Mouse (Mus musculus): ENCODE measurements at regions not wholly inside any gene's neighbourhood (a gene's known extent, or its start where the extent isn't known, plus 50 kb on each side); places are given as distances from the start of the nearest gene placed in this dataset.
A peak's percentile ranks its signal among the peaks of the same experiment; 100 is the strongest.
"Not testable (repeated sequence)": the region's sequence is repeated elsewhere in the genome, so short reads cannot be mapped to it uniquely, and the experiment has no call there.

DNA sequence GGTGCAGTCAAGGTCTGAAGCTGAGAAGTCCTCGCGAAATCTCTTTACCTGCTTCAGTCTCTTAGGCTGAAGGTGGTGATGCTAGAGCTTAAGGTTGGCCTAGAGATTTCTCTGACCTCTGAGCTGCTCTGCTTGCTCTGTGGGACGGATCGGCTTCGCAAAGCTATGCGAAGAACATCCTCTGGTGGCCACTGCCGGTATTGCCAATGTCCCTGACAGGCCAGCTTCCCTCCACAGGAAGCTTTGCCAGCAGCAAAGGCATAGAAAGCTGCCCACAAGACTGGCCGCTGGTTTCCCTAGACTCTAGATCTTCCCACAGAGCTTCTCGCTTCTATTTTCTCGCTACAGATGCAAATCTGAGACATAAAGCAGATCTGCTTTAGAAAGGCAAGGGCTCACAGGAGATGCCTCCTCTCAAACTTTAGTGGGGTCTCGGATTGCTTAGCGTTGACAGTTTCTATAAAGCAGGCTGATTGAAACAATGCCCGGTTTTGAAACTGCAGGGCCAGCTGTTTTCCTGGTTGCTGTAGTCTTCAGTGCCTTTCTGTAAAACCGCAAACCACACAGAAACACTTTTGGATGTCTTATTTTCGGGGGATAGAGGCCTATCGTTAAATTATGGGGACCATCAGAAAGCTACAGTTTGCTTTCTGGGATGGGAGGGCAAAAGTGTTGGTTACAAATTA, 153.7 kb downstream of the Car8 start:
- Histone ChIP-seq H3K4me3 (replicated peaks; ENCODE audit: control insufficient read depth, low read depth, low read length) (no peak overlapping the region), H3K27ac (ENCODE audit: control insufficient read depth, insufficient read depth, low read depth, low read length, poor library complexity) (no peak overlapping the region), H3K4me1 (ENCODE audit: control insufficient read depth, insufficient read depth, low read length) (peaks cover 2% of the 10 kb centered on the region; the same call in 1 of the 2 replicates)
- 14% methylated on average over 16 of the region's 16 CpGs for WGBS
- no peak for TF ChIP-seq POLR2A (IDR thresholded peaks at IDR 0.05; ENCODE audit: borderline replicate concordance, control insufficient read depth, low read depth, low read length)
- peak; percentile 57 for TF ChIP-seq CTCF (IDR thresholded peaks at IDR 0.05; ENCODE audit: control insufficient read depth, insufficient read depth, low read length)

DNA sequence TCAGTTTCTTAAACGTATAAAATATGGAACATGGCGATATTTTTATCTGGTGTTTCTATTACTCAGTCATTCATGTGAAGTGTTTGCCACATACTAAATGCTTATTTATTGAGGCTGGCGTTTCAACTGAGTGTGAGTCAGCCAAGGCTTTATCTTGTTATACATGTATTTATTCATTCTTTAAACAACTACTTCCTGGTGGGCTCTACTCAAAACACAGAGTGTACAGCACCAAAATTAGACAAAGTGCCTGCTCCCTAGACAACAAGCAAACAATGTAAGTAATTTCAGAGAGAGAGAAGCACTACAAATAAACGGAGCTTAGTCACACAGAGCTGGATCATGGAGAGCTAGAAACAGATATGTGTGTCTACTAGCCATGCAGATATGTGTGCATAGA, 159.5 kb downstream of the Car8 start:
- no peak overlapping the region for H3K4me3 ChIP-seq (replicated peaks; ENCODE audit: control insufficient read depth, low read depth, low read length)
- WGBS, result 70% methylated on average over 4 of the region's 4 CpGs
- H3K27ac ChIP-seq (ENCODE audit: control insufficient read depth, insufficient read depth, low read depth, low read length, poor library complexity), result no peak overlapping the region
- no peak for TF ChIP-seq CTCF (IDR thresholded peaks at IDR 0.05; ENCODE audit: control insufficient read depth, insufficient read depth, low read length)
- no peak for TF ChIP-seq POLR2A (IDR thresholded peaks at IDR 0.05; ENCODE audit: borderline replicate concordance, control insufficient read depth, low read depth, low read length)
- no peaks in the 10 kb centered on the region for H3K4me1 ChIP-seq (ENCODE audit: control insufficient read depth, insufficient read depth, low read length)

- 83% methylated on average over 6 of the region's 6 CpGs for WGBS
- TF ChIP-seq POLR2A (IDR thresholded peaks at IDR 0.05; ENCODE audit: borderline replicate concordance, control insufficient read depth, low read depth, low read length) (no peak), CTCF (IDR thresholded peaks at IDR 0.05; ENCODE audit: control insufficient read depth, insufficient read depth, low read length) (no peak)
- no peaks in the 10 kb centered on the region for H3K4me1 ChIP-seq (ENCODE audit: control insufficient read depth, insufficient read depth, low read length)
Observed at GRCm38 (mm10) chr4:8072989-8073573, 165.8 kb downstream of the Car8 start.

DNA sequence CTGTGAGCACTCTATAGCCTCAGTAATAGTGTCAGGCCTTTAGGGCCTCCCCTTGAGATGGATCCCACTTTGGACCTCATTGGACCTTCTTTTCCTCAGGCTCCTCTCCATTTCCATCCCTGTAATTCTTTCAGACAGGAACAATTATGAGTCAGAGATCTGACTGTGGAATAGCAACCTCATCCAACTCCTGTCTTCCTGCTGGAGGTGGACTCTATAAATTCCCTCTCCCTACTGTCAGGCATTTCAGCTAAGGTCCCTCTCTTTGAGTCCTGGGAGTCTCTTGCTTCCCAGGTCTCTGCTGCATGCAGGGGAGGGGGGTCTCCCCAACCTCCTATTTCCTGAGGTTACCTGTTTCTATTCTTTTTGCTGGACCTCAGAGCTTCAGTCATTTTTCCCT, 168.1 kb downstream of the Car8 start:
- not testable (repeated sequence) for H3K27ac ChIP-seq (ENCODE audit: control insufficient read depth, insufficient read depth, low read depth, low read length, poor library complexity)

More at GRCm38 (mm10) chr4:8072989-8073573, 165.8 kb downstream of the Car8 start:
- Histone ChIP-seq H3K4me3 (replicated peaks; ENCODE audit: control insufficient read depth, low read depth, low read length) (no peak overlapping the region), H3K27ac (ENCODE audit: control insufficient read depth, insufficient read depth, low read depth, low read length, poor library complexity) (no peak overlapping the region)

GRCm38 (mm10) chr4:8068086-8068485, 170.8 kb downstream of the Car8 start:
- Histone ChIP-seq H3K4me1 (ENCODE audit: control insufficient read depth, insufficient read depth, low read length) (no peaks in the 10 kb centered on the region), H3K27ac (ENCODE audit: control insufficient read depth, insufficient read depth, low read depth, low read length, poor library complexity) (no peak overlapping the region), H3K4me3 (replicated peaks; ENCODE audit: control insufficient read depth, low read depth, low read length) (no peak overlapping the region)
- 53% methylated on average over 2 of the region's 2 CpGs for WGBS
- TF ChIP-seq CTCF (IDR thresholded peaks at IDR 0.05; ENCODE audit: control insufficient read depth, insufficient read depth, low read length), result no peak
- TF ChIP-seq POLR2A (IDR thresholded peaks at IDR 0.05; ENCODE audit: borderline replicate concordance, control insufficient read depth, low read depth, low read length), result no peak

More for the DNA sequence above, 168.1 kb downstream of the Car8 start:
- not testable (repeated sequence) for H3K4me3 ChIP-seq (replicated peaks; ENCODE audit: control insufficient read depth, low read depth, low read length); H3K4me1 ChIP-seq (ENCODE audit: control insufficient read depth, insufficient read depth, low read length)

DNA sequence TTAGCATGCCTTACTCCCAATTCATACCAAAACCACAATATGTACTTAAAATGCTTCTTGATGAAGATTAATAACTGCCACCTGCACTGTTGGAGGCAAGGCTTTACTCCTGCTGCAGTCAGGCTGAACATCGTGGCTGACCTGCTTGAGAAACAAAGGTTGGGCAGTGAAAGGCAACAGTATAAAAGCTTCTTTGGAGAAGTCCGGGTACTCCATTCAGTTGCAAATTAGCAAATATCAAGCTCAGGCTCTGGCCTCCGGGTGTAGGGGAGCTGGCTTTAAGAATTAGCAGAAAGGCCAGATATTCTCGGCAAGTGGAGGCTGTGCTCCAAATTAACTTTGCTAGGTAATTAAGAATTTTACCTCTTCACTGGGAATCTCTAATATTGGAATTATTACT, 197.1 kb downstream of the Car8 start:
- TF ChIP-seq POLR2A (IDR thresholded peaks at IDR 0.05; ENCODE audit: borderline replicate concordance, control insufficient read depth, low read depth, low read length) (no peak), CTCF (IDR thresholded peaks at IDR 0.05; ENCODE audit: control insufficient read depth, insufficient read depth, low read length) (no peak)
- Histone ChIP-seq H3K4me1 (ENCODE audit: control insufficient read depth, insufficient read depth, low read length) (no peaks in the 10 kb centered on the region), H3K27ac (ENCODE audit: control insufficient read depth, insufficient read depth, low read depth, low read length, poor library complexity) (no peak overlapping the region), H3K4me3 (replicated peaks; ENCODE audit: control insufficient read depth, low read depth, low read length) (no peak overlapping the region)
- 82% methylated on average over 4 of the region's 4 CpGs for WGBS

- no peak overlapping the region for H3K4me3 ChIP-seq (replicated peaks; ENCODE audit: control insufficient read depth, low read depth, low read length)
- no peaks in the 10 kb centered on the region for H3K4me1 ChIP-seq (ENCODE audit: control insufficient read depth, insufficient read depth, low read length)
- no peak overlapping the region for H3K27ac ChIP-seq (ENCODE audit: control insufficient read depth, insufficient read depth, low read depth, low read length, poor library complexity)
- WGBS, result 79% methylated on average over 1 of the region's 1 CpGs
- TF ChIP-seq CTCF (IDR thresholded peaks at IDR 0.05; ENCODE audit: control insufficient read depth, insufficient read depth, low read length), result no peak
- no peak for TF ChIP-seq POLR2A (IDR thresholded peaks at IDR 0.05; ENCODE audit: borderline replicate concordance, control insufficient read depth, low read depth, low read length)
Observed at GRCm38 (mm10) chr4:8037863-8038262, 201.0 kb downstream of the Car8 start.

DNA sequence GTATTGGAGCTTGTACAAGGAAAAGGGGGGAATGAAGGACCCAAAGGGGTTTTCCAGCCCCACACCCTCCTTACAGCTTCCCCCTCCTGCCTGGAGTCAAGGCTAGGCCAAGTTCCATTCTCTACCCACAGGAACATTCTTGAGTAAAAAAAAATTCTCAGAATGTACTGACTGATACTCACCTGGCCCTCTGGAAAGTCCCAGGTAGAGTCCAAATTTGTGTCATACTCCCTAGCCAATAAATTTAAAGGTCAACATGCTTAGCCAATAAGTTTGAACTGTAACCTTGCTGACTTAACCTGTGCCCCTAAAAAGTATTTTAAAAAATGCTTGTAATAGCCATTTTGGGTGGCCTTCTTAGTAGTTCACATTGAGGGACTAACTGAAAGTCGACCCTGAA, 205.4 kb downstream of the Car8 start:
- H3K27ac ChIP-seq (ENCODE audit: control insufficient read depth, insufficient read depth, low read depth, low read length, poor library complexity); H3K4me3 ChIP-seq (replicated peaks; ENCODE audit: control insufficient read depth, low read depth, low read length); H3K4me1 ChIP-seq (ENCODE audit: control insufficient read depth, insufficient read depth, low read length): not testable (repeated sequence)
- WGBS, result 67% methylated on average over 1 of the region's 1 CpGs

DNA sequence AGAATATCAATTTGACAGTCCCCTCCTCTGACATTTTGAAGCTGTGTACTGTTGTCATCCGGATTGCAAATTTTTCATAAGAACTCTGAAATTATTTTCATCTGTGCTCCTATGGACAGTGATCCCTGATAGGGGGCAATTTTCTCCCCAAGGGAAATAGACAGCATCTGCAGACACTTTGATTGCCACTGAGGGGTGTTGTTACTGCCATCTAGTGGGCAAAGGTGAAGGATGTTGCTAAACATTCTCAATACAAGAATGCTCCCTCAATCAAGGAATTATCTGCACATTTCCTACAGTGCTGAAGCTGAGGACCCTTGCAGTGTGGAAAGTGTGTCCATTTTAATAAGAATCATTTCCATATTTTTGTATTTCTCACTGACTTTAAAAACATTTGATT, 233.7 kb downstream of the Car8 start:
- TF ChIP-seq POLR2A (IDR thresholded peaks at IDR 0.05; ENCODE audit: borderline replicate concordance, control insufficient read depth, low read depth, low read length), result no peak
- no peak for TF ChIP-seq CTCF (IDR thresholded peaks at IDR 0.05; ENCODE audit: control insufficient read depth, insufficient read depth, low read length)
- 17% methylated on average over 1 of the region's 1 CpGs for WGBS
- H3K4me1 ChIP-seq (ENCODE audit: control insufficient read depth, insufficient read depth, low read length), result no peaks in the 10 kb centered on the region
- no peak overlapping the region for H3K4me3 ChIP-seq (replicated peaks; ENCODE audit: control insufficient read depth, low read depth, low read length)
- H3K27ac ChIP-seq (ENCODE audit: control insufficient read depth, insufficient read depth, low read depth, low read length, poor library complexity), result no peak overlapping the region

Measured in bone marrow, adult 2 months (tissue).